Mouse (Mus musculus) thymus, postnatal 10 days (tissue): ENCODE results near the gene Maff.

Source experiments
- DNase-seq, 2 experiments: peaks; one replicate each; pipeline ENCODE4 v3.0.0; 2021; ENCODE audit warnings: low spot score in 2 of 2

Gene Maff

DNA sequence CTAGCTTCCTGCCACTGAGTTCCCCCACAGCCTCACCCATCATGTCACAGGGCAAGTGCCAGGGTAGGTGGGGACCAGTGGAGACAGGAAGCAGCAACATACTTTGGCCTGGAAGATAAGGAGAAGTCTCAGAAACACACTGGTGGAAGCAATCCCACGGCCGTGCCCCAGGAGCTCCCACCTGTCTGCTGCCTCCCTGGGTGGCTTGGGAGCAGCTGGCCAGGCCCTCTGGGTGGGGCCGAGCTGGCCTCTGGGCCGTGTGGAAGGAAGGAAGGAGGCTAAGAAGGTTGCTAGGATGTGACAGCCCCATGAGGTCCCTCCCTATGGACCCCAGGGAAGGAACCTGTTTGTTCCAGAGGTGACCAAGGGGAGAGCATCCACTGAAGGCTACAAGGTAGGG is 14.6 kb downstream of the Maff start:
- DNase-seq: no peak

DNA sequence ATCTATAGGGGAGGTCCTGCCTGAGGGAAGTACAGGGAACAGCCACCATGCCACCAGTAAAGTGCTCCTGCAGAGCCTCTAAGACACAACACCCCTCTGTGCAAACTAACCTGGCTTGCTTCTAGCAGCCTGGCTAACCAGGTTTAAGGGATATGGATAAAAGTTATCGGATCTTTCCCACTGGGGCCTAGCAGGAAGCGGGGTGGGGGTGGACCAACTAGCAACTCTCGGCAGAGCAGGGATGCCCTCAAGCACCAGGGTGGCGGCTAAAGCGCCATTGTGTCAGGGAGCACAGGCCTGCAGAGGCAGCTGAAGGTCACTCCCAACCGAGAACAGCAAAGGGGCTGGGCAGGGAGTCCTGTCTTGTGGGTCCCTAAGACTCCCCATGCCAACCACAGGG is 17.7 kb downstream of the Maff start:
- no peak for DNase-seq

DNA sequence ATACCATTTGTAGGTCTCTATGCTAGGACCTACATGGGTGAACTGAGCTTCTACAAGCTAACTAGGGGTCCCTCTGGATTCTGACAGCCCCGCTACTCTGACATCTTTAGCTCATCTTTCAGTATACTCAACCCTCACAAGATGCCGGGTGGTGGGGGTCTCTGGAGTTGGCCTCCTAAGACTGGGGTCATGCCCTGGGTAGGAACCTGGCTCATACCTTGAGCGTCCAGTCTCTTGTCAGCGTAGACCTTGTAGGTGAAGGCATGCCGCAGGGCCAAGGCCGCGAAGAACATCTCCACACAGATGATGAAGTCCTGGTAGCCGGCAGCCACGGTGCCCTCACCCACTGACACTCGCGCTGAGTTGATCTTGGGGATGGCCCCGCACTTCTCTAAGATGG is 18.6 kb downstream of the Maff start:
- DNase-seq: no peak

DNA sequence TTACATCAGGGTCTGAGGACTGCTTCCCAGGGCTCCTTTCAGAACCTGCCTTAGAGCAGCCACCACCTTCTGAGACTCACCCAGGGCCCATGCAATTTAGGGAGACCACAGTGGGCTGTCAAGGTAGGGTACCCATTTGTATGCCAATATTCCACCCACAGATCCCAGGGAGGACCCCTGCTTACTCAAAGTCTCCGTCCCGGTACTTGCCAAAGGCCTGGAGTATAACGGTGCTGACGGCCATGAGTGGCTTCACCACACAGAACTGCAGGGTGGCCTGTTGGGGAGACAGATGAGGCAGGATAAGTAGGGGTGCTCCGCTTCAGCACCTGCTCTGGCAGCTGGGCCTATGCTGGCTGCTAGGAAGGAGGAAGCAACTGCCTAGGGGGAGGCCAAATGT is 20.0 kb downstream of the Maff start:
- DNase-seq: no peak

DNA sequence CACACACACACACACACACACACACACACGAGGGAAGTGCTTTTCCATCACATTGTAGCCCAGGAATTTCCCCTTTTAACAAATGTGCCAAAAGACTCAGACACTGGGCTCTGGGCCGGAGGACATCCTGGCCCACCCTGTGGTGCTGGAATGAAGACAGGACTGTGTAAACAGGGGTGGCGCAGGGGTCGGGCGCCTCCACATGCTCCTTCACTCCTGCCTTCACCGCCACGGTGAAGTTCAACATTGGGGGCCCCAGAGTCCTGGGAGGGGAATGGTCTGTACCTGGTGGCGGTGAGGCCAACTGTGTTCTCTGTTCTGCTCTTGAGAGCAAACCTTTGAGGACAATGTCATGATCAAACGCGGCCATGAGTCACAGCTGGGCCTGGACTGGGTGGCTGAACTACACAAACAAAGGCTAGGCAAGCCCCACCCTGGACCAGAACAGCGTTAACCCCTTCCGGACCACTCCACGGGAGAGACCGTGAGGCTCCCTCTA is 21.9 kb downstream of the Maff start:
- no peak for DNase-seq

DNA sequence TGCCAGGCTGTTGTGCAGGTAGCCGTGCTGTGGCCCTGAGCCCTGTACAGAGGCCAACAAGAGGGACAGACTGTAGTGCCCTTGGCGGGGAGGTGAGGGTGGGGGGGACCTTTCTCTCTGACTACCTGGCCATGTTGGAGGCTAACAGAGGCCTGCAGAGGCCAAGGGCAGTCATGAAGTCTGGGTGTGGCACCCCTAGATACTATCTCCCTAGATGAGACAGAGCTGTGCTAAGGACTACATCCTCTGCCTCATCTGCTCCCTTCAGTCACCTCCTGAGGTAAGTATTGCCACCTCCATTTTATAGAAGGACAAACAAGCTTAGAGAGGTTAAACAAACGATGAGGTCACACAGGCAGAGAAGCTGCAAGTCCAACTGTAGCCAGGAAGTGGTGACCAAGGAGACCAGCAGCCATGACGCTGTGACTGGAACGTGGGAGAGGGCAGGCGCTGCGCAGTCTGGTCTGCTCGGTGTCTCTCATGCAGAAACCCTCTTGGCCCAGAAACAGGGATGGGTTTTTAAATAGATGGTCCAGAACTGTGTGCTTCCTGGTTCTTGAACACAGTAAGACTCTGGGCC is 22.5 kb downstream of the Maff start:
- DNase-seq: no peak

DNA sequence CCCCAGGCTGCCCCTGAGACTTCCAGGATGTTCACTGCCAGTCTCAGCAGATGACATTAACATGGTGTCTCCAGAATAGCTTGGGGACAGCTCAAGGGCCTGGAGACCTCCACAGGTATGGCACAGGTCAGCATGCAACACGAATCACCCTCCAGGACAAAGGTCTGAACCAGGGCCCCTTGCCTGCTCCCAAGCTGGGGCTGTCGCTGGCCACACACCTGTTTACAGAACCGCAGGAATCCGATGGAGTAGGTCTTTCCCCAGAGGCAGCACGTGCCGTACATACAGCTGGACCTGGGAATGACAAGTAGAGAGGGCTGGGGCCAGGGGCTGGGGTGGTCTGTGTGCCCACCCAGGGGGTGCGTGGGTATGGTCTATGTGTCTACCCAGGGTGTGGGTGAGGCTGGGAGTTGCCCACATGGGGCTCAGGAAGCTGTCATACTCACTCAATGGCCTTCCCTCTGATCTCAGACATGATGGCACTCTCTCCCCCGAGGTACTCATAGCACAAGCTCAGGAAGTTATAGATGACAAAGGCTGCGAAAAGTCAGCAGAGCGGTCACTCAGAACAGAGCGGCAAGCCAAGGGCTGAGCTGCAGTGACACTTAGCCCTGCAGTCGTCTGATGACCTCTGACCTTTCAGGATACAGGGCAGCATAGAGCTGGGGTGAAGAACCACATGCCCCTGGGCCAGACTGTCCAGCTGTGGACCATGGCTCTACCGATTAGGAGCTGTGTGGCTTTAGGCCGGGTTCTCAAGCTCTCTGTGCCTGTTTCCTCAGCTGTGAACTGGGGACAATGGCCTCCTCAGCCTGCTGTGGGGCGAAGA is 23.2 kb downstream of the Maff start:
- no peak for DNase-seq

DNA sequence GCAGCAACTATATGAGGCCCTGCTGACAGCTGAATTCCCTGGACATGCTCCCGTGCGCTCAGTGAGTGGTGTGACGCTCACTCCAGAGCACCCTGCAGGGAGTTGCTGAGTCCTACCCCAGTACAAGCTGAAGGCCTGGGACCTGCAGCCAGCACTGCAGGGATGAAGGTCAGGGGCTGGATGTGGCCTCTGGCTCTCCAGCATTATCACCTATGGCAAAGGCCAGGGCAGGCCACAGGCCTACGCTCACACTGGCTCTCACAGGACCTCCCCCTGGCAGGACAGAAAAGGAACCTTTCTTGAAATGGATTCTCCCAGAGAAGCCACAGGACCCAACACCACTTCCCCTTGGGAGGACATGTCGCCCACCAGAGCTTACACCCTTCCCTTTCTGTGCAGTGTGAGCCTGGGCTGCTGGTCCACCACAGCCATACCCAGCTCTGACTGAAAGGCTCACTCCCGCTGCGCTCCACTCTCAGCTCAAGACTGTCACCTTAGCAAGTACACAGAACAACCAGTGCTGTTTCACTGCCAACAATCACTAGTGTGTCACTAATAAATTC is 23.9 kb downstream of the Maff start:
- no peak for DNase-seq

DNA sequence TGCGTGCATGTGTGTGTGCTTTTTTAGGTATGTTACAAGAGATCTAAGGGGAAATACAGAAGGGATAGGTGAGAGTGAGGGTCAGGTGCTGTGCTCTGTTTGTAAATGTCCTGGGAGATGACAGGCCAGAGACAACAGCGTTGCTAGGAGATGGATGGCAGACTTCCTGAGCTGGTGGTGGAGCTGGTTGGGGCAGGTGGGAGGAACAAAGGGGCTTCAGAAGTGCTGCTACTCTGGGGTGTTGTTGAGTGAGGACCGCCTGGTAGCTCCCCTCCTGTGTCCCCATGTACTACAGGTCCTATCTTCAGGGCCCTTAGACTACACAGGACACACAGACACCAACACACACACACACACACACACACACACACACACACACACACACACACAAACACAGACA is 28.3 kb downstream of the Maff start:
- DNase-seq: peak; percentile 66 to 71

DNA sequence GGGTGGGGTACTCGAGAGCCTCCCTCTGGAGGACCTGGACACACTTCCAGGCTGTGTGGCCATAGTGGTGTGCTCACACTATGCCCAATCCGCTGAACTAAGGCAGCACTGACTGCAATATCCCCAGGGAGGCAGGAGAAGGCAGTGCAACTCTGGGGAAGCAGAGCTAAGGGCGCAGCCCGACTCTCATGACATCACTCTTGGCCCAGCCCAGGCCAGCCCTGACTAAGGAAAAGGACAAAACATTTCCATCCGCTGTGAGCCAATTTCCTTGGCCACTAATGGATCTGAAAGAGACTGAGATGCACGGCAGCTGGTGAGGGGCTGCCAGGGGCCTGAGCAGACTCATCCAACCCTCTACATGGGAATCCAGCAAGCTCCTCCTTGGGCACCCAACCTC is 31.3 kb downstream of the Maff start:
- DNase-seq: no peak

DNA sequence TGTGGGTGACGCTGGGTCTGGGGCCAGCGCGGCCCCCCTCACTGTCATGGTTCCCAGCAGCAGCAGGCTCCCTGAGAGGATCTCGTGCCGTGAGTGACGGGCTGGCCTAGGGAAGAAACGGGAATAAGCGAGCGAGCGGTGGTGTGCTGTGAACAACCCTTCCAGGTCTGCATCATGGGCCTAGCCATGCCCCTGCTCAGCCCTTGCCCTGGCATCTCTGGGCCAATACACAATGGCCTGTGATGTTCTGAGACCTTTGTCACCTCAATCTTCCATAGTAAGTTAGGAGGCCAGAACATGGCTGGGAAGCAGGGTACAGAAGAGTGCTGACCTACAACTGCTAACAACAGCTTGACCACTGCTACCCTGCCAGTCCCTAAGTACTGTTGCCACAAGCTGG is 32.2 kb downstream of the Maff start:
- no peak for DNase-seq

DNA sequence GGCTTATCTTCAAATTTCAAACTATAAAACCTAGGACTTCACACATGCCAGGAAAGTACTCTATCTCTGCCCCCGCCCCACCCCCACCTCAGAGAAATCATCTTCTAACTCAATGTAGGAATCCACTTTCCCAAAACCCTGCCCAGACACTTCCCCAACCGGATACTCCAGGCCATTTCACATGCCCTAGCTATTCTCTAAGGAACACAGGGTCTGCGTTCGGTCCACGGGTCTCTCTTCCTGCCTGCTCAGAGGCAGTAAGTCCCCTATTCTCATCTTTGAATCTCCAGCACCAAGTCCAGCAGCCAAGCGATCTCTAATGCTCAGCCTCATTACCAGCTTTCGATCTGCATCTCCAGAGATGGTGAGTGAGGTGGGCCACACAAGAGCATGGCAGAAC is 33.2 kb downstream of the Maff start:
- no peak for DNase-seq

DNA sequence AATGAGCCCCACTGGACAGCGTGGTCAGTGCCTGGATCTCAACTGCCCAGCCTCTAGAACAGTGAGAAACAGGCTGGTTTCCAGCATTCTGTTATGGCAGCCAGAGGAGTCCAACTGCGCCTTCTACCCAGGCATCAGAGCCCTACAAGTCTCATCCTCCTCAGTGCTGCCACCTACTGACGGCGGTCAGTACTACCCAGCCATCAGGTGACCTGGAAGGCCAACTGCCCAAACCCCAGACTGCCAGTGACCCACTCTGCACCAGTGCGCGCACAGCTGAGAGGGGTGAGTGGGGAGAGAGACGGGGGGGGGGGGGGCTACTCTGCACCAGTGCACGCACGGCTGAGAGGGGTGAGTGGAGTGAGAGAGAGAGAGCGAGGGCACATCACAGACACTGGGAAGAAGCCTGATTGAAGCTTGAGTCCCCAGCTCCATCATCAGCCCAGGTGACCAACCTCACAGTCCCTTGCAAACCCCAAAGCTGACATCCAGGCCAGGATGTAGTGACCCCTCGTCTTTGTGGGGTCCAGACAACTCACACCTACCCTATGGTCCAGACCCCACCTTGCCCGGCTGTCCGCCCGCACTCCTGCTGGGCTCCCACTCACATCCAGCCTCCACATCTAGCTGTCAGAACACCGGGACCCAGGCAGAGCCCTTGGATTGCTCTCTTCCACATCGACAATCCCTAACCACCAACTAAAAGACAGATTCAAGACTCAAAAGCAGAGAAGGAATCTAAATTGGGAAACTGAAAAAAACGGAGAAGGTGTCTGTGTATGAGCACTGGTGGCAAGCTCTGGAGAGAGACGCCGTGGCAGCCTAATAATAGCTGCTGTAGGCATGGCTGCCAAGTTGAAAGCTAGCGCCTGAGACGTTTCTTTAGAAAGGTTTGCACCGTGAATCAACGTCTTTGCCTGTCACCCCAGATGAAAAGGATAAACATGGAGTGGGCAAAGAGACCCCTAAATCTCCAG is 34.3 kb downstream of the Maff start:
- DNase-seq: peak; percentile 32 to 65

DNA sequence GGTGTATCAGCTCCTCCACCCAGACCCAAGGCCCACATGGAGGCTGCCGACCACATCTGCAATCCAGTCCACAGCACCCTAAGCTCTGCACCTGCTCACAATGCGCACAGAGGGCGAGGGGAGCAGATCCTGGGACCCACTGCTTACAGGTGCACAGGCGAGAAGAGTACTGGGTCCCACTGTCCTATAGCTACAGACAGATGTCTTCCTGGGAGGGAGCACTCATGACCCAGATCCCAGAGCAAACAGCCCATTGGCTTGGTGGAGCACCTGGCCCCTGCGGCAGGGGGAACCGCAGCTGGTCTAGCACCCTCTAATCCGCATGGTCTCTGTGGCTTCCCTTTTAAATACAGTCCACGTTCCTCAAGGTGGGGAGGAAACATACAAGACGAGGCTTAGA is 35.2 kb downstream of the Maff start:
- peak; percentile 60 to 79 for DNase-seq

DNA sequence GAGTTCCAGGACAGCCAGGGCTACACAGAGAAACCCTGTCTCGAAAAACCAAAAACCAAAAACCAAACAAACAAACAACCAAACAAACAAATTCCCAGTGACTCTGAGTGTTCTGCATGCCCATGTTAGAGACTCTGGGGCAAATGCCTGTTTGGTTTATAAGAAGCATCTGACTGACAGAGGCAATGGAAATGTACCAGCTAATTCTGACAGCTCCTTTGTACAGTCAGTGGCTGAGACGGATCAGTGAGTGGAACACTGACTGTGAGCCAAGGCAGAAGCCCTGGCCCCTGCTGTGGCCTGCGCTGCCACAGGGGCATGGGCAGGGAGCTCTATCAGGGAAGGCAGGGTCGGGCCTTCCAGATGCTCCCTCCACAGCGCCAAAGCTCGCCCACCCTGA is 40.7 kb downstream of the Maff start:
- DNase-seq: no peak

DNA sequence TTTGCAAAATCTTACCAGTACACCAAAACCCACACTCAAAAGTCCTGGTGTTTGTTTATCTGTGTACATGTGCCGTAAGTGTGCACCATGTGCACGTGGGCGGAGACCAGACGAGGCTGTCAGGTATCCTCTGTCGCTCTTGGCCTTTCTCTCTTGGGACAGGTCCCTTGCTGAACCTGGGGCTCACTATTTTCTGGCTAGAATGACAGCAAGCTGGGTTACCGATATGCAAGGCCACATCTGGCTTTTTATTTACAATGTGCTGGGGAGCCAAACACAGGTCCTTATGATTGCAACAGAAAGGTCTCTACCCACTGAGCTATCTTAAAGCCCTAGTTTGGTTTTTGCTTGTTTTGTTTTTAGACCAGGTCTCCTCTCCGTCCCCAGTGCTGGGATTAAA is 41.2 kb downstream of the Maff start:
- DNase-seq: no peak

DNA sequence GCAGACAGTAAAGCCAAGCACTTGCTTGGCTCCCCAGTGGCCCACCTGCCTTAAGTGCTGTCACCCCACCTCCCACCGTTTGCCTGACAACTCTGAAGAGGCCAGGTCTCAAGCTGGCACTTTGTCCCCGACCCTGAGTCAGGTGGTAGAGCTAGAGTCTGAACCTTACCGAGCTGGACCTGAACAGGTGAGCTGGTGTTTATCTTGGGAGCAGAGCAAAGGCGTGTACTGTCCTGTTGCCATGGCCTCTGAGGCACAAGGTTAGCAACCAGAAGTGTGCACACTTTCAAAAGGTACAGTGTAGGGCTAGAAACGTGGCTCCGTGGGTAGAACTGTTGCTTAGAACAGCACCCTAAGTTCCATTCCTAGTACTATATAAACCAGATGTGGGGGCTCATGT is 41.8 kb downstream of the Maff start:
- DNase-seq: no peak

DNA sequence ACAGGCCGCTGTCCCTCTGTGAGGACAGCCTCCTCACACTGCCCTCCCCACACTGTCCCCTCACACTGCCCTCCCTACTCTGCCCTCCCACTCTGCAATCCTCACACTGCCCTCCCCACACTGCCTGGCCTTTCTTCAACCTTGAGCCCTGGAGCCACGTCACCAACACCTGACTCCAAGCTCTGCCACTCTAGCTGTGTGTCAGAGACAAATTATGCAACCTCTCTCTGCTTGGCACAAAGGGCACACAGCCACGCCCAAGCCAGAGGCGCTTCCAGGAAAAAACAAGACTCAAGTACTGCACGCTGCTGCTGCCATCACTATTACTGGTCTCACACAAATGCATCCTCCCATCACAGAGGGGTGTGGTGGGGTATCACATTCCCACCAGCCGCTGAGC is 44.0 kb downstream of the Maff start:
- DNase-seq: no peak

DNA sequence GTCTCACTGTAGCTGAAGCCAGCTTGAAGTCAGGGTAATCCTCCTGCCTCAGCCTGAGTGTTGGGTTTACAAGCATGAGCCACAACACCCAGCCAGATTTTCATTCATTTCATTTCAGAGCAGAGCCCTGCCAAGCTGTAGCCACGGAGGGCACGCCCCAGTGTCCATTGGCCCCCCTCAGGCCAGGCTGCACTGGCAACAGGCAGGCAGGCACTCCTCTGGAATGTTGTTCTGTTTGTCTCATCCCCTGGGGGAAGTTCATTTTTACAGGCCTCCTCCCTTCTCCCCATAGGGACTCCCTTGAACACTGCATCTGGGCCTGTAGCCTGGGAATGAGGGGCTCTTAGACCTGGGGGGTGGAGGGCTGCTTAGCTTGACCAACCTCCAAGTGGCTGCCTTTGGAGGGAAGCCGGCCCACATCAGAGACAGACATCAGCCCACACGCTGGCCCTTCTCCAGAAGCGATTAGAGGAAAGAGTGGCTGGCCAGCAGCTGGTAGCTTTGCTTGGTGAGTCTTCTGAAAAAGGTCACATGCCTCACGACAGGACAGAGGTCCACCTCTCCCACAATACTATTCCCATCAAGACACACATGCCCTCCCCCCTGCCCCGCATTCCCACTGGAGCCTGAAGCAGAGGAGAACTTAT is 45.1 kb downstream of the Maff start:
- DNase-seq: no peak

DNA sequence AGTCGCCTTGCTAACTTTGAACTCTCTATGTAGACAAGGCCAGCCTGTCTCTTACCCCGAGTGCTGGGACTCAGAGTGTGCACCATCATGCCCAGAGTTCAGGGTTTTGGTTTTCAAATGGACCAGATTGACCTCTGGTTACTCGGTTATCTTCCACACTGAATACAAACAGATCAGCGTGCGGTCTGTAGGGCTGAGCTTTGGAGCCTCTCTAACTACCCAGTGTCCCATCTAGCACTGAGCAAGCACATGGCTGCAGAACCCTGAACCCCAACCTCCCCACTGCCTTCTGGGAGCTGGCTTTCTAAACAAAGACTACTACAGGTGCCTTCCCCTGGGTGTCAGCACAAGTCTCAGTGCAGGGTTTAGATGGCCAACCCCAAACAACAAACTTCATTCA is 46.1 kb downstream of the Maff start:
- no peak for DNase-seq

DNA sequence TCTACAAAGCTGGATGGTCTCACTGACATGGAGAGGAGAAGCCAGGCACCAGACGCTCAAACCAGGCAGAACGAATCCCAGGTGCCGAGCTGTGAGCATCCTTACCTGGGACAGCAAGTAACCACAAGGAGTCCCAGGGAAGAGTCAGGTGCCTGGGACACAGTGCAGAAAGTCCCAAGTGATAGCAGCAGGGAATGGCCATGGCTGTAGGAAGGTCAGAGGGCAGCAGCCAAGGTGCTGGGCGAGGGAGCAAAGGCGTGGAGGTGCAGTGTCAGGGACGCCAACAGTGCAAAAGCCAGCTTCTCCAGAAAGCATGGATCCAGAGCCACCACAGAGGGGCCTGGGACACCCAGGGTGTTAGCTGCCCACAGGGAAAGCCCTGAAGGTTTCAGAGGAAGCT is 46.7 kb downstream of the Maff start:
- no peak for DNase-seq

DNA sequence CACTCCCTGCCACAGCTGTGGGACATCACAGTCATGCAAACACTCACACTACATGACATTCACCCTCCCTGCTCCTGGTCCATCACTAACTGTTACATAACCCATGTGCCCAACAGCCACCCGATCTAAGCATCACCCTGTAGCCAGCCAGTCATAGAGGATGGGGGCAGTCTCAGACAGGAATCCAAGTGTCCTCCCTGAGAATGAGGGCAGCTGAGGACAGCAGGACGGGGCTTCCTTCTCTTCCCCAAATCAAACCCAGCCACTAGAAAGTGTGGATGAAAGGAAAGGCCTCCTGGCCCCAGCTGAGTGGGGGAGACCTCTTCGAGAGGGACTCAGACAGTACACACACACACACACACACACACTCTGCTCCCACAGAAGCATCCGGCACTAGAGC is 48.4 kb downstream of the Maff start:
- DNase-seq: no peak
